Comparison of ENCODE assay signal across 8 mouse cellular contexts in genomic region chr6:114882675-114883074, GRCm38 (mm10).
DNase-seq lines count a peak whose midpoint lies in the region; ATAC-seq and TF ChIP-seq lines count a peak whose summit lies in the region.

No protein-coding gene starts in this region.

- 91% methylated on average over 7 of the region's 7 CpGs for WGBS in thymus, adult 2 months
- 45% methylated on average over 7 of the region's 7 CpGs for whole genome bisulfite sequencing in liver, embryonic 11.5 days
- WGBS in stomach, embryonic 16.5 days, result 26% methylated on average over 7 of the region's 7 CpGs

- H3K9ac ChIP-seq in liver, embryonic 11.5 days (ENCODE audit: low read depth, low read length), result no peak overlapping the region
- peak overlapping the region; percentile 71; the same call in 1 of the 2 replicates for H3K9ac ChIP-seq in stomach, embryonic 16.5 days (ENCODE audit: low read length)

- H3K27ac ChIP-seq in thymus, adult 2 months (ENCODE audit: control insufficient read depth, insufficient read depth, low read length), result peak overlapping the region; percentile 31; the same call in 1 of the 2 replicates
- peak overlapping the region; percentile 82; the same call in 1 of the 2 replicates for H3K27ac ChIP-seq in liver, embryonic 11.5 days (ENCODE audit: low read depth, low read length)
- peak overlapping the region; percentile 96 for H3K27ac ChIP-seq in stomach, embryonic 16.5 days (ENCODE audit: low read length)

- no peaks in the 10 kb centered on the region for H3K27me3 ChIP-seq in thymus, adult 2 months (ENCODE audit: control insufficient read depth, insufficient read depth, low read length)
- no peaks in the 10 kb centered on the region for H3K27me3 ChIP-seq in liver, embryonic 11.5 days (replicated peaks; ENCODE audit: control insufficient read depth, insufficient read depth, low read length)
- H3K27me3 ChIP-seq in stomach, embryonic 16.5 days (ENCODE audit: control insufficient read depth, insufficient read depth, low read length), result no peaks in the 10 kb centered on the region

- no peak for TF ChIP-seq CTCF in thymus, adult 2 months (IDR thresholded peaks at IDR 0.05; ENCODE audit: borderline replicate concordance, control insufficient read depth, extremely low read depth, insufficient read depth, low read length, poor library complexity)

- DNase-seq in frontal cortex, postnatal 10 days (ENCODE audit: low spot score in 2 of 2), result no peak
- DNase-seq in thymus, adult 2 months, result no peak
- DNase-seq in thymus, postnatal 14 days, result no peak
- DNase-seq in liver, embryonic 11.5 days (ENCODE audit: low spot score), result no peak
- no peak for DNase-seq in right cerebral cortex, postnatal 10 days (ENCODE audit: low spot score in 2 of 2)
- DNase-seq in cerebellum, adult 18-20 months, result no peak

- TF ChIP-seq POLR2A in thymus, adult 2 months (IDR thresholded peaks at IDR 0.05; ENCODE audit: control insufficient read depth, extremely low read depth, insufficient read depth, low read length, poor library complexity), result no peak

- peaks cover 7% of the 10 kb centered on the region for H3K36me3 ChIP-seq in thymus, adult 2 months (ENCODE audit: control insufficient read depth, insufficient read depth, low read length)
- peaks cover 6% of the 10 kb centered on the region; the same call in 1 of the 2 replicates for H3K36me3 ChIP-seq in liver, embryonic 11.5 days (ENCODE audit: control insufficient read depth, insufficient read depth, low read length)
- H3K36me3 ChIP-seq in stomach, embryonic 16.5 days (ENCODE audit: control insufficient read depth, insufficient read depth, low read length), result 0 out of 2 replicates have a peak, but pooled peaks cover 5% of the 10 kb centered on the region

- 0 out of 2 replicates have a peak, but pooled peaks have one; percentile 15 for ATAC-seq in frontal cortex, adult (ENCODE audit: low TSS enrichment)
- ATAC-seq in liver, embryonic 11.5 days (replicated peaks; ENCODE audit: low FRiP score), result peak; percentile 52
- ATAC-seq in stomach, embryonic 16.5 days (ENCODE audit: insufficient read depth, low FRiP score), result no peak; the same call in 1 of the 2 replicates

- peak overlapping the region; percentile 43 for H3K4me2 ChIP-seq in liver, embryonic 11.5 days
- H3K4me2 ChIP-seq in stomach, embryonic 16.5 days (ENCODE audit: low read depth, low read length), result peak overlapping the region; percentile 33

- H3K4me3 ChIP-seq in thymus, adult 2 months (ENCODE audit: control insufficient read depth, insufficient read depth, low read length), result no peak overlapping the region
- H3K4me3 ChIP-seq in liver, embryonic 11.5 days (ENCODE audit: low read depth, low read length), result no peak overlapping the region
- no peak overlapping the region for H3K4me3 ChIP-seq in stomach, embryonic 16.5 days (replicated peaks; ENCODE audit: low read length)

- H3K4me1 ChIP-seq in thymus, adult 2 months (replicated peaks; ENCODE audit: control insufficient read depth, insufficient read depth, low read length), result peaks cover 48% of the 10 kb centered on the region
- peaks cover 77% of the 10 kb centered on the region for H3K4me1 ChIP-seq in liver, embryonic 11.5 days (replicated peaks; ENCODE audit: control insufficient read depth, insufficient read depth, low read length)
- H3K4me1 ChIP-seq in stomach, embryonic 16.5 days (ENCODE audit: control insufficient read depth, insufficient read depth, low read length), result peaks cover 61% of the 10 kb centered on the region

- H3K9me3 ChIP-seq in liver, embryonic 11.5 days (ENCODE audit: control insufficient read depth, low read length), result no peaks in the 10 kb centered on the region
- H3K9me3 ChIP-seq in stomach, embryonic 16.5 days (replicated peaks; ENCODE audit: control insufficient read depth, low read length), result no peaks in the 10 kb centered on the region

Comparison
In these comparisons a context has a peak if more than half of its experiments do, and no peak if none do; other contexts are left out.
1. H3K27ac ChIP-seq: peak in every context shown above with its lines; median percentile 96 in stomach, embryonic 16.5 days; 82 in liver, embryonic 11.5 days; 31 in thymus, adult 2 months.